Mouse (Mus musculus): ENCODE measurements around the gene Guca2a. TPM values are rescaled to one million over a fixed set of nuclear protein-coding genes. Genes with fewer than 3 reads are reported as not detected.

Guca2a gene
- polyA plus RNA-seq, 1 experiment from 2014 or later, result 13.4 TPM

GRCm38 (mm10) chr4:119635686-119636085 lies 1.8 kb upstream of the Guca2a start:
- peaks cover 11% of the 10 kb centered on the region for H3K4me1 ChIP-seq (ENCODE audit: insufficient read depth, low read length)
- H3K4me2 ChIP-seq (replicated peaks; ENCODE audit: low read depth, low read length), result no peak overlapping the region
- H3K9me3 ChIP-seq (ENCODE audit: low read length), result no peaks in the 10 kb centered on the region
- H3K27ac ChIP-seq (ENCODE audit: low read length), result no peak overlapping the region
- H3K36me3 ChIP-seq (ENCODE audit: insufficient read depth, low read length), result no peaks in the 10 kb centered on the region
- H3K9ac ChIP-seq (replicated peaks; ENCODE audit: low read length), result no peak overlapping the region
- H3K27me3 ChIP-seq (ENCODE audit: insufficient read depth, low read length), result no peaks in the 10 kb centered on the region
- H3K4me3 ChIP-seq (ENCODE audit: low read length), result no peak overlapping the region
- no peak for ATAC-seq (ENCODE audit: low FRiP score, low TSS enrichment)
- WGBS, result 61% methylated on average over 8 of the region's 8 CpGs

GRCm38 (mm10) chr4:119636731-119637130 lies 773 bp upstream of the Guca2a start:
- peaks cover 4% of the 10 kb centered on the region for H3K4me1 ChIP-seq (ENCODE audit: insufficient read depth, low read length)
- WGBS, result 83% methylated on average over 7 of the region's 7 CpGs
- ATAC-seq (ENCODE audit: low FRiP score, low TSS enrichment), result no peak

GRCm38 (mm10) chr4:119637946-119638345 lies 442 bp downstream of the Guca2a start:
- Histone ChIP-seq H3K9ac (replicated peaks; ENCODE audit: low read length) (no peak overlapping the region), H3K9me3 (ENCODE audit: low read length) (0 out of 2 replicates have a peak, but pooled peaks cover 3% of the 10 kb centered on the region), H3K36me3 (ENCODE audit: insufficient read depth, low read length) (no peaks in the 10 kb centered on the region), H3K4me3 (ENCODE audit: low read length) (no peak overlapping the region), H3K27me3 (ENCODE audit: insufficient read depth, low read length) (no peaks in the 10 kb centered on the region), H3K4me1 (ENCODE audit: insufficient read depth, low read length) (peaks cover 4% of the 10 kb centered on the region; the same call in 1 of the 2 replicates), H3K4me2 (replicated peaks; ENCODE audit: low read depth, low read length) (no peak overlapping the region), H3K27ac (ENCODE audit: low read length) (peak overlapping the region; percentile 29; the same call in 1 of the 2 replicates)
- no peak for ATAC-seq (ENCODE audit: low FRiP score, low TSS enrichment)
- 83% methylated on average over 6 of the region's 6 CpGs for WGBS

More at GRCm38 (mm10) chr4:119636731-119637130, 773 bp upstream of the Guca2a start:
- H3K4me3 ChIP-seq (ENCODE audit: low read length), result no peak overlapping the region
- H3K36me3 ChIP-seq (ENCODE audit: insufficient read depth, low read length), result no peaks in the 10 kb centered on the region
- no peak overlapping the region for H3K9ac ChIP-seq (replicated peaks; ENCODE audit: low read length)
- H3K27ac ChIP-seq (ENCODE audit: low read length), result peak overlapping the region; percentile 58; the same call in 1 of the 2 replicates
- H3K27me3 ChIP-seq (ENCODE audit: insufficient read depth, low read length), result no peaks in the 10 kb centered on the region
- H3K9me3 ChIP-seq (ENCODE audit: low read length), result no peaks in the 10 kb centered on the region
- no peak overlapping the region for H3K4me2 ChIP-seq (replicated peaks; ENCODE audit: low read depth, low read length)

- H3K4me2 ChIP-seq (replicated peaks; ENCODE audit: low read depth, low read length), result no peak overlapping the region
- no peak overlapping the region for H3K27ac ChIP-seq (ENCODE audit: low read length)
- 59% methylated on average over 11 of the region's 11 CpGs for whole genome bisulfite sequencing
- H3K9me3 ChIP-seq (ENCODE audit: low read length), result 0 out of 2 replicates have a peak, but pooled peaks cover 3% of the 10 kb centered on the region
- no peak for ATAC-seq (ENCODE audit: low FRiP score, low TSS enrichment)
- no peak overlapping the region for H3K9ac ChIP-seq (replicated peaks; ENCODE audit: low read length)
- peaks cover 4% of the 10 kb centered on the region; the same call in 1 of the 2 replicates for H3K4me1 ChIP-seq (ENCODE audit: insufficient read depth, low read length)
- no peak overlapping the region for H3K4me3 ChIP-seq (ENCODE audit: low read length)
- H3K27me3 ChIP-seq (ENCODE audit: insufficient read depth, low read length), result no peaks in the 10 kb centered on the region
- H3K36me3 ChIP-seq (ENCODE audit: insufficient read depth, low read length), result no peaks in the 10 kb centered on the region
Observed at GRCm38 (mm10) chr4:119638656-119639055, 1.2 kb downstream of the Guca2a start.

GRCm38 (mm10) chr4:119642666-119643065 lies 5.2 kb downstream of the Guca2a start:
- Histone ChIP-seq H3K27ac (ENCODE audit: low read length) (no peak overlapping the region), H3K9me3 (ENCODE audit: low read length) (0 out of 2 replicates have a peak, but pooled peaks cover 3% of the 10 kb centered on the region), H3K4me1 (ENCODE audit: insufficient read depth, low read length) (no peaks in the 10 kb centered on the region; the same call in 1 of the 2 replicates), H3K4me2 (replicated peaks; ENCODE audit: low read depth, low read length) (no peak overlapping the region), H3K36me3 (ENCODE audit: insufficient read depth, low read length) (no peaks in the 10 kb centered on the region), H3K4me3 (ENCODE audit: low read length) (no peak overlapping the region), H3K27me3 (ENCODE audit: insufficient read depth, low read length) (no peaks in the 10 kb centered on the region), H3K9ac (replicated peaks; ENCODE audit: low read length) (no peak overlapping the region)
- no peak for ATAC-seq (ENCODE audit: low FRiP score, low TSS enrichment)
- WGBS, result 86% methylated on average over 4 of the region's 4 CpGs

- Histone ChIP-seq H3K4me3 (ENCODE audit: low read length) (no peak overlapping the region), H3K9me3 (ENCODE audit: low read length) (peaks cover 5% of the 10 kb centered on the region), H3K27ac (ENCODE audit: low read length) (no peak overlapping the region), H3K4me1 (ENCODE audit: insufficient read depth, low read length) (peaks cover 2% of the 10 kb centered on the region; the same call in 1 of the 2 replicates), H3K9ac (replicated peaks; ENCODE audit: low read length) (no peak overlapping the region), H3K4me2 (replicated peaks; ENCODE audit: low read depth, low read length) (no peak overlapping the region), H3K27me3 (ENCODE audit: insufficient read depth, low read length) (no peaks in the 10 kb centered on the region), H3K36me3 (ENCODE audit: insufficient read depth, low read length) (no peaks in the 10 kb centered on the region)
- 88% methylated on average over 1 of the region's 1 CpGs for WGBS
- no peak for ATAC-seq (ENCODE audit: low FRiP score, low TSS enrichment)
Observed at GRCm38 (mm10) chr4:119657011-119657410, 19.5 kb downstream of the Guca2a start.

- Histone ChIP-seq H3K9me3 (ENCODE audit: low read length) (no peaks in the 10 kb centered on the region; the same call in 1 of the 2 replicates), H3K4me1 (ENCODE audit: insufficient read depth, low read length) (peaks cover 2% of the 10 kb centered on the region; the same call in 1 of the 2 replicates), H3K27me3 (ENCODE audit: insufficient read depth, low read length) (no peaks in the 10 kb centered on the region), H3K36me3 (ENCODE audit: insufficient read depth, low read length) (no peaks in the 10 kb centered on the region), H3K27ac (ENCODE audit: low read length) (no peak overlapping the region), H3K9ac (replicated peaks; ENCODE audit: low read length) (no peak overlapping the region), H3K4me3 (ENCODE audit: low read length) (no peak overlapping the region), H3K4me2 (replicated peaks; ENCODE audit: low read depth, low read length) (no peak overlapping the region)
- 30% methylated on average over 1 of the region's 2 CpGs for WGBS
- peak; percentile 39; the same call in 1 of the 2 replicates for ATAC-seq (ENCODE audit: low FRiP score, low TSS enrichment)
Observed at GRCm38 (mm10) chr4:119658246-119658645, 20.7 kb downstream of the Guca2a start.

GRCm38 (mm10) chr4:119658731-119659130 lies 21.2 kb downstream of the Guca2a start, which contains the start of gene Guca2b:
Gene Guca2b, minus strand, starts transcription at chr4:119658954.
- WGBS, result 78% methylated on average over 4 of the region's 4 CpGs
- H3K36me3 ChIP-seq (ENCODE audit: insufficient read depth, low read length), result no peaks in the 10 kb centered on the region
- ATAC-seq (ENCODE audit: low FRiP score, low TSS enrichment), result peak; percentile 42; the same call in 1 of the 2 replicates

GRCm38 (mm10) chr4:119660007-119660406 lies 22.5 kb downstream of the Guca2a start:
- 80% methylated on average over 8 of the region's 8 CpGs for WGBS
- no peak for ATAC-seq (ENCODE audit: low FRiP score, low TSS enrichment)
- Histone ChIP-seq H3K27me3 (ENCODE audit: insufficient read depth, low read length) (no peaks in the 10 kb centered on the region), H3K4me2 (replicated peaks; ENCODE audit: low read depth, low read length) (no peak overlapping the region), H3K4me3 (ENCODE audit: low read length) (no peak overlapping the region), H3K9me3 (ENCODE audit: low read length) (no peaks in the 10 kb centered on the region), H3K9ac (replicated peaks; ENCODE audit: low read length) (no peak overlapping the region), H3K4me1 (ENCODE audit: insufficient read depth, low read length) (peaks cover 2% of the 10 kb centered on the region; the same call in 1 of the 2 replicates), H3K27ac (ENCODE audit: low read length) (no peak overlapping the region), H3K36me3 (ENCODE audit: insufficient read depth, low read length) (no peaks in the 10 kb centered on the region)

More at GRCm38 (mm10) chr4:119658731-119659130, 21.2 kb downstream of the Guca2a start, which contains the start of gene Guca2b:
- Histone ChIP-seq H3K4me2 (replicated peaks; ENCODE audit: low read depth, low read length) (no peak within 1 kb of the TSS), H3K9ac (replicated peaks; ENCODE audit: low read length) (no peak within 1 kb of the TSS), H3K4me3 (ENCODE audit: low read length) (no peak within 1 kb of the TSS), H3K27ac (ENCODE audit: low read length) (no peak within 1 kb of the TSS), H3K27me3 (ENCODE audit: insufficient read depth, low read length) (no peaks in the 10 kb centered on the region), H3K9me3 (ENCODE audit: low read length) (no peaks in the 10 kb centered on the region), H3K4me1 (ENCODE audit: insufficient read depth, low read length) (peaks cover 2% of the 10 kb centered on the region; the same call in 1 of the 2 replicates)

- ATAC-seq (ENCODE audit: low FRiP score, low TSS enrichment), result no peak
- no peak overlapping the region for H3K4me3 ChIP-seq (ENCODE audit: low read length)
- no peaks in the 10 kb centered on the region for H3K9me3 ChIP-seq (ENCODE audit: low read length)
- no peaks in the 10 kb centered on the region for H3K27me3 ChIP-seq (ENCODE audit: insufficient read depth, low read length)
- peaks cover 2% of the 10 kb centered on the region; the same call in 1 of the 2 replicates for H3K4me1 ChIP-seq (ENCODE audit: insufficient read depth, low read length)
- H3K36me3 ChIP-seq (ENCODE audit: insufficient read depth, low read length), result no peaks in the 10 kb centered on the region
- no peak overlapping the region for H3K27ac ChIP-seq (ENCODE audit: low read length)
- H3K4me2 ChIP-seq (replicated peaks; ENCODE audit: low read depth, low read length), result no peak overlapping the region
- H3K9ac ChIP-seq (replicated peaks; ENCODE audit: low read length), result no peak overlapping the region
- WGBS, result 74% methylated on average over 4 of the region's 4 CpGs
Observed at GRCm38 (mm10) chr4:119662151-119662550, 24.6 kb downstream of the Guca2a start.

All from kidney, embryonic 16.5 days (tissue).